ENCODE assay signal across 11 mouse cellular contexts in genomic region chr15:79390434-79390833, GRCm38 (mm10). TPM values are rescaled to one million over a fixed set of nuclear protein-coding genes. Genes with fewer than 3 reads are reported as not detected.
DNase-seq lines count a peak whose midpoint lies in the region; ATAC-seq and TF ChIP-seq lines count a peak whose summit lies in the region.
"Had no signal": no experiment of that assay in that cellular context is flagged by ENCODE, and none has a peak within 500 bp of the region (broad histone marks: within the 10 kb centered on the region; RNA-seq: fewer than 3 reads in every experiment).

No protein-coding gene starts in this region.

- H3K36me3 ChIP-seq in heart, embryonic 11.5 days (ENCODE audit: control insufficient read depth, insufficient read depth, low read length): no peaks in the 10 kb centered on the region
- no peaks in the 10 kb centered on the region for H3K36me3 ChIP-seq in myocyte (ENCODE audit: control insufficient read depth, insufficient read depth)

- DNase-seq in heart, postnatal 25 days (ENCODE audit: low spot score): no peak
- DNase-seq in adrenal gland, postnatal 25 days: peak; percentile 65
- DNase-seq in kidney, postnatal 36 days: peak; percentile 75 to 84
- no peak for DNase-seq in layer of hippocampus, adult 18-20 months (ENCODE audit: low spot score in 2 of 2)
- no peak for DNase-seq in left cerebral cortex, postnatal 36 days (ENCODE audit: low spot score in 2 of 2)

- TF ChIP-seq POLR2A in myocyte (IDR thresholded peaks at IDR 0.05; ENCODE audit: insufficient read length, low read depth): no peak

- H3K27me3 ChIP-seq in heart, embryonic 11.5 days (ENCODE audit: control insufficient read depth, insufficient read depth, low read length): no peaks in the 10 kb centered on the region
- H3K27me3 ChIP-seq in myocyte (ENCODE audit: control insufficient read depth, insufficient read depth, insufficient read length): no peaks in the 10 kb centered on the region

- H3ac ChIP-seq in myocyte (ENCODE audit: control insufficient read depth, insufficient read length): no peak overlapping the region

- H3K9me3 ChIP-seq in heart, embryonic 11.5 days (replicated peaks; ENCODE audit: control insufficient read depth, low read length): no peaks in the 10 kb centered on the region

- 76% methylated on average over 6 of the region's 6 CpGs for WGBS in heart, embryonic 11.5 days (ENCODE audit: insufficient replicate concordance)

- peak overlapping the region; percentile 18; the same call in 1 of the 2 replicates for H3K27ac ChIP-seq in heart, embryonic 11.5 days (ENCODE audit: low read depth, low read length)
- H3K27ac ChIP-seq: hindbrain, embryonic 14.5 days; macrophage had no signal

- H3K9ac ChIP-seq in heart, embryonic 11.5 days (ENCODE audit: low read depth, low read length): no peak overlapping the region
- H3K9ac ChIP-seq: hindbrain, embryonic 14.5 days had no signal

- H3K4me1 ChIP-seq in heart, embryonic 11.5 days (ENCODE audit: control insufficient read depth, insufficient read depth, low read length): peaks cover 72% of the 10 kb centered on the region

- H3K4me3 ChIP-seq in heart, embryonic 11.5 days (ENCODE audit: low read depth, low read length): no peak overlapping the region
- H3K4me3 ChIP-seq in myocyte: no peak overlapping the region
- H3K4me3 ChIP-seq: erythroblast, embryonic 14.5 days had no signal

- no peak overlapping the region for H3K4me2 ChIP-seq in heart, embryonic 11.5 days
- peak overlapping the region; percentile 62 for H3K4me2 ChIP-seq in myocyte (ENCODE audit: low read depth)
- H3K4me2 ChIP-seq: hindbrain, embryonic 14.5 days had no signal

- ATAC-seq in heart, embryonic 11.5 days (replicated peaks; ENCODE audit: insufficient number of reproducible peaks, low FRiP score, low TSS enrichment): no peak
- ATAC-seq in activated CD4-positive, CD25-positive, alpha-beta regulatory T cell, adult 4 months: no peak

- intact Hi-C loops in heart, postnatal 25 days (cut with DNase I): no loop called here
- intact Hi-C loops in left cerebral cortex, postnatal 36 days (cut with DNase I): no loop called here

- H3K79me2 ChIP-seq in myocyte (ENCODE audit: control insufficient read depth, insufficient read depth): peaks cover 37% of the 10 kb centered on the region

TF ChIP-seq in myocyte, 11 proteins besides CTCF, POLR2A, EP300 and RAD21:
- TF ChIP-seq USF1 (IDR thresholded peaks at IDR 0.05; ENCODE audit: low read depth): no peak
- no peak for TF ChIP-seq POLR2AphosphoS2 (IDR thresholded peaks at IDR 0.05; ENCODE audit: insufficient read length, low read depth)
- TF ChIP-seq MYOD1 (IDR thresholded peaks at IDR 0.05; ENCODE audit: control insufficient read depth in 1 of 3, insufficient read length in 2 of 3, low read depth in 2 of 3): peak in 2 of 3 experiments; percentile 14 to 52
- peak; percentile 89 for TF ChIP-seq CEBPB (IDR thresholded peaks at IDR 0.05; ENCODE audit: insufficient read depth, poor library complexity, severe bottlenecking)
- TF ChIP-seq MYOG (IDR thresholded peaks at IDR 0.05; ENCODE audit: control insufficient read depth in 1 of 3, insufficient read depth in 1 of 3, insufficient read length in 2 of 3, low read depth in 2 of 3): peak in 2 of 3 experiments; percentile 2 to 27

RNA-seq across cellular contexts. Expression of gene Tmem184b, which starts 12.9 kb away (rescaled TPM):
- polyA plus RNA-seq in heart, embryonic 11.5 days (2014; fragmentation: Nextera tagmentation; extraction: Ambion mirVana): 55.0 and 56.5 TPM in 2 replicates
- 10 to 100 TPM; 43.0 to 46.7 TPM for total RNA-seq in heart, postnatal 25 days (2021)
- 47.1 and 54.5 TPM in 2 replicates for total RNA-seq in adrenal gland, postnatal 25 days (2021)
- polyA plus RNA-seq in myocyte (2012; fragmentation: generic; extraction: Trizol): 110 TPM
- 10 to 100 TPM in 1 of 2 experiments, 1 to 10 TPM in 1; 9.3 to 18.1 TPM for polyA plus RNA-seq in activated CD4-positive, CD25-positive, alpha-beta regulatory T cell, adult 4 months (2017; shearing (Covaris generic))
- 10 to 100 TPM; 55.0 to 57.9 TPM for total RNA-seq in layer of hippocampus, adult 18-20 months (2021)
- 10 to 100 TPM; 67.6 to 73.5 TPM for total RNA-seq in left cerebral cortex, postnatal 36 days (2021)

RNA-seq across cellular contexts. Expression of gene Maff, which starts 44.0 kb away (rescaled TPM):
- 3.0 and 3.3 TPM in 2 replicates for polyA plus RNA-seq in heart, embryonic 11.5 days (2014; fragmentation: Nextera tagmentation; extraction: Ambion mirVana)
- 1 to 10 TPM; 8.1 to 8.3 TPM for total RNA-seq in heart, postnatal 25 days (2021)
- total RNA-seq in adrenal gland, postnatal 25 days (2021): 2.2 and 3.1 TPM in 2 replicates
- polyA plus RNA-seq in myocyte (2012; fragmentation: generic; extraction: Trizol): 15.6 TPM
- polyA plus RNA-seq in activated CD4-positive, CD25-positive, alpha-beta regulatory T cell, adult 4 months (2017; shearing (Covaris generic)): 1 to 10 TPM; 1.9 to 3.7 TPM
- total RNA-seq in layer of hippocampus, adult 18-20 months (2021): 1 to 10 TPM; 2.1 TPM
- 1 to 10 TPM; 1.6 to 2.0 TPM for total RNA-seq in left cerebral cortex, postnatal 36 days (2021)

Comparison
In these comparisons a context has a peak if more than half of its experiments do, and no peak if none do; other contexts are left out.
1. DNase-seq: peak in adrenal gland, postnatal 25 days (single experiment) and kidney, postnatal 36 days (2 of 2); none in heart, postnatal 25 days (single experiment), layer of hippocampus, adult 18-20 months (0 of 2) and left cerebral cortex, postnatal 36 days (0 of 2).